In the genomic region with DNA sequence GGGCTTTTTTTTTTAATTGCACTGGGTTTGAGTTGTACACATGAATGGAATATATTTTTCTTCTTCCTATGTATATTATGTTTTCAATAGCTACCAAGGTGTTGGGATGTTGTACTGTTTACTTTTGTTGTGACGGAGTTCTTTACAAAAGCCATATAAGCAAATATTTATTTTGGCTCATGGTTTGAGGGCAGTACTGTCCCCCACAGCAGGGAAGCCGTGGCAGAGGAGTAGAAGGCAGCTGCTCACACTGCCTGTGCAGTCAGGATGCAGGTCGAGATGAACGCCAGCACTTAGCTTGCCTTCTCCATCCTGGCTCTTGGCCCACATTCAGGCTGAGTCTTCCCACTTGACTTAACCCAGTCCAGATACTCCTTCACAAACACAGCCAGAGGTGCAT, we compare ENCODE assay signal across 30 mouse cellular contexts. TPM values are rescaled to one million over a fixed set of nuclear protein-coding genes. Genes with fewer than 3 reads are reported as not detected.
A peak's percentile ranks its signal among the peaks of the same experiment; 100 is the strongest.
DNase-seq lines count a peak whose midpoint lies in the region; ATAC-seq and TF ChIP-seq lines count a peak whose summit lies in the region.
"Had no signal": no experiment of that assay in that cellular context is flagged by ENCODE, and none has a peak within 500 bp of the region (broad histone marks: within the 10 kb centered on the region; RNA-seq: fewer than 3 reads in every experiment).

No protein-coding gene starts in this region.

- peaks cover 4% of the 10 kb centered on the region; the same call in 1 of the 2 replicates for H3K27me3 ChIP-seq in heart, embryonic 10.5 days (ENCODE audit: insufficient read depth, poor library complexity, severe bottlenecking)
- H3K27me3 ChIP-seq in liver, embryonic 16.5 days (ENCODE audit: control insufficient read depth, insufficient read depth, low read depth, low read length): no peaks in the 10 kb centered on the region
- no peaks in the 10 kb centered on the region for H3K27me3 ChIP-seq in liver, embryonic 11.5 days (replicated peaks; ENCODE audit: control insufficient read depth, insufficient read depth, low read length)
- H3K27me3 ChIP-seq in lung, postnatal 0 days (replicated peaks; ENCODE audit: insufficient read depth, low read length): no peaks in the 10 kb centered on the region
- no peaks in the 10 kb centered on the region for H3K27me3 ChIP-seq in stomach, embryonic 16.5 days (ENCODE audit: control insufficient read depth, insufficient read depth, low read length)
- no peaks in the 10 kb centered on the region for H3K27me3 ChIP-seq in stomach, postnatal 0 days (ENCODE audit: control insufficient read depth, insufficient read depth, low read length)
- H3K27me3 ChIP-seq: CH12.LX; embryonic facial prominence, embryonic 15.5 days; forebrain, embryonic 12.5 days; liver, embryonic 13.5 days; midbrain, embryonic 12.5 days; neural tube, embryonic 15.5 days had no signal

- H3K4me1 ChIP-seq in heart, embryonic 10.5 days: peaks cover 15% of the 10 kb centered on the region
- peaks cover 10% of the 10 kb centered on the region for H3K4me1 ChIP-seq in liver, embryonic 16.5 days (ENCODE audit: control insufficient read depth, low read depth, low read length)
- peaks cover 3% of the 10 kb centered on the region; the same call in 1 of the 2 replicates for H3K4me1 ChIP-seq in liver, embryonic 11.5 days (replicated peaks; ENCODE audit: control insufficient read depth, insufficient read depth, low read length)
- H3K4me1 ChIP-seq in lung, postnatal 0 days (ENCODE audit: insufficient read depth, low read depth, low read length): peaks cover 10% of the 10 kb centered on the region
- peaks cover 11% of the 10 kb centered on the region for H3K4me1 ChIP-seq in stomach, embryonic 16.5 days (ENCODE audit: control insufficient read depth, insufficient read depth, low read length)
- H3K4me1 ChIP-seq in stomach, postnatal 0 days (replicated peaks; ENCODE audit: control insufficient read depth, insufficient read depth): no peaks in the 10 kb centered on the region
- H3K4me1 ChIP-seq: midbrain, embryonic 12.5 days; neural tube, embryonic 15.5 days had no signal

- no peak for TF ChIP-seq CTCF in lung, postnatal 0 days (IDR thresholded peaks at IDR 0.05)
- TF ChIP-seq CTCF in stomach, postnatal 0 days (IDR thresholded peaks at IDR 0.05; ENCODE audit: low read depth): no peak

- peak overlapping the region; percentile 59; the same call in 1 of the 2 replicates for H3K27ac ChIP-seq in heart, embryonic 10.5 days
- H3K27ac ChIP-seq in liver, embryonic 16.5 days (ENCODE audit: low read length): peak overlapping the region; percentile 26; the same call in 1 of the 2 replicates
- H3K27ac ChIP-seq in liver, embryonic 11.5 days (ENCODE audit: low read depth, low read length): no peak overlapping the region
- H3K27ac ChIP-seq in lung, postnatal 0 days (ENCODE audit: low read length): no peak overlapping the region
- H3K27ac ChIP-seq in stomach, embryonic 16.5 days (ENCODE audit: low read length): no peak overlapping the region
- no peak overlapping the region for H3K27ac ChIP-seq in stomach, postnatal 0 days (replicated peaks)
- H3K27ac ChIP-seq: embryonic facial prominence, embryonic 15.5 days; forebrain, embryonic 12.5 days; heart, adult 2 months; hindbrain, postnatal 0 days; liver, embryonic 13.5 days; midbrain, embryonic 12.5 days; neural tube, embryonic 15.5 days had no signal

- 0 out of 2 replicates have a peak overlapping the region, but pooled peaks have one; percentile 3 for H3K4me2 ChIP-seq in liver, embryonic 16.5 days (ENCODE audit: low read depth, low read length)
- H3K4me2 ChIP-seq in liver, embryonic 11.5 days: no peak overlapping the region
- H3K4me2 ChIP-seq in lung, postnatal 0 days (replicated peaks; ENCODE audit: low read depth, low read length): no peak overlapping the region
- H3K4me2 ChIP-seq in stomach, embryonic 16.5 days (ENCODE audit: low read depth, low read length): no peak overlapping the region
- no peak overlapping the region for H3K4me2 ChIP-seq in stomach, postnatal 0 days (replicated peaks; ENCODE audit: low read depth)
- H3K4me2 ChIP-seq: embryonic facial prominence, embryonic 15.5 days; forebrain, embryonic 12.5 days; liver, embryonic 13.5 days; midbrain, embryonic 12.5 days; neural tube, embryonic 15.5 days had no signal

- no peak overlapping the region for H3K4me3 ChIP-seq in heart, embryonic 10.5 days
- no peak overlapping the region for H3K4me3 ChIP-seq in liver, embryonic 16.5 days (ENCODE audit: low read depth, low read length)
- no peak overlapping the region for H3K4me3 ChIP-seq in liver, embryonic 11.5 days (ENCODE audit: low read depth, low read length)
- no peak overlapping the region for H3K4me3 ChIP-seq in lung, postnatal 0 days (ENCODE audit: low read depth, low read length)
- no peak overlapping the region for H3K4me3 ChIP-seq in stomach, embryonic 16.5 days (replicated peaks; ENCODE audit: low read length)
- H3K4me3 ChIP-seq in stomach, postnatal 0 days (ENCODE audit: low read depth, low read length): no peak overlapping the region
- H3K4me3 ChIP-seq: embryonic facial prominence, embryonic 15.5 days; forebrain, embryonic 12.5 days; heart, adult 2 months; liver, embryonic 13.5 days; midbrain, embryonic 12.5 days; neural tube, embryonic 15.5 days had no signal

- no peaks in the 10 kb centered on the region for H3K9me3 ChIP-seq in heart, embryonic 10.5 days
- no peaks in the 10 kb centered on the region for H3K9me3 ChIP-seq in liver, embryonic 16.5 days (replicated peaks; ENCODE audit: control insufficient read depth, low read length)
- no peaks in the 10 kb centered on the region for H3K9me3 ChIP-seq in liver, embryonic 11.5 days (ENCODE audit: control insufficient read depth, low read length)
- no peaks in the 10 kb centered on the region for H3K9me3 ChIP-seq in lung, postnatal 0 days (ENCODE audit: low read length)
- no peaks in the 10 kb centered on the region for H3K9me3 ChIP-seq in stomach, embryonic 16.5 days (replicated peaks; ENCODE audit: control insufficient read depth, low read length)
- H3K9me3 ChIP-seq in stomach, postnatal 0 days (ENCODE audit: control insufficient read depth, low read length): no peaks in the 10 kb centered on the region
- H3K9me3 ChIP-seq: embryonic facial prominence, embryonic 15.5 days; forebrain, embryonic 12.5 days; liver, embryonic 13.5 days; midbrain, embryonic 12.5 days; neural tube, embryonic 15.5 days had no signal

- TF ChIP-seq EP300 in lung, postnatal 0 days (IDR thresholded peaks at IDR 0.05): no peak
- TF ChIP-seq EP300 in stomach, postnatal 0 days (optimal IDR thresholded peaks at IDR 0.05): no peak

- 66% methylated on average over 4 of the region's 4 CpGs for WGBS in heart, embryonic 10.5 days
- 42% methylated on average over 4 of the region's 4 CpGs for WGBS in liver, embryonic 16.5 days (ENCODE audit: insufficient replicate concordance)
- 63% methylated on average over 4 of the region's 4 CpGs for WGBS in liver, embryonic 11.5 days
- 11% methylated on average over 4 of the region's 4 CpGs for WGBS in lung, postnatal 0 days
- 39% methylated on average over 4 of the region's 4 CpGs for WGBS in stomach, embryonic 16.5 days
- WGBS in stomach, postnatal 0 days: 25% methylated on average over 4 of the region's 4 CpGs

- no peak for DNase-seq in heart, embryonic 10.5 days (ENCODE audit: low spot score)
- DNase-seq in heart, adult 8-10 months (ENCODE audit: low spot score): no peak
- no peak for DNase-seq in liver, embryonic 11.5 days (ENCODE audit: low spot score)
- peak; percentile 6 for DNase-seq in lung, postnatal 0 days (ENCODE audit: low spot score)
- no peak for DNase-seq in lung, postnatal 25 days (ENCODE audit: low spot score)
- DNase-seq in stomach, postnatal 0 days (ENCODE audit: low spot score): no peak
- DNase-seq: adrenal gland, adult 8-10 months; cerebellum, adult 2 months; cerebellum, postnatal 14 days; forebrain, postnatal 0 days; heart, adult 2 months; heart, postnatal 14 days; kidney, adult 9 months; layer of hippocampus, postnatal 36 days; left cerebral cortex, postnatal 4 days; liver, embryonic 13.5 days; retina, postnatal 1 day; right cerebral cortex, postnatal 14 days; thymus, postnatal 14 days had no signal

- peak; percentile 61; the same call in 1 of the 2 replicates for ATAC-seq in liver, embryonic 16.5 days (ENCODE audit: low read depth)
- ATAC-seq in liver, embryonic 11.5 days (replicated peaks; ENCODE audit: low FRiP score): no peak
- ATAC-seq in lung, postnatal 0 days: no peak
- no peak for ATAC-seq in stomach, embryonic 16.5 days (ENCODE audit: insufficient read depth, low FRiP score)
- no peak for ATAC-seq in stomach, postnatal 0 days (ENCODE audit: low FRiP score, low TSS enrichment)
- ATAC-seq: activated CD4-positive, CD25-positive, alpha-beta regulatory T cell, adult 4 months; forebrain, postnatal 0 days; hindbrain, postnatal 0 days; intestine, postnatal 0 days had no signal

- no peak overlapping the region for H3K9ac ChIP-seq in liver, embryonic 16.5 days (ENCODE audit: low read depth, low read length)
- H3K9ac ChIP-seq in liver, embryonic 11.5 days (ENCODE audit: low read depth, low read length): no peak overlapping the region
- H3K9ac ChIP-seq in lung, postnatal 0 days (replicated peaks; ENCODE audit: low read depth): no peak overlapping the region
- H3K9ac ChIP-seq in stomach, embryonic 16.5 days (ENCODE audit: low read length): peak overlapping the region; percentile 38; the same call in 1 of the 2 replicates
- no peak overlapping the region for H3K9ac ChIP-seq in stomach, postnatal 0 days (ENCODE audit: low read length)
- H3K9ac ChIP-seq: embryonic facial prominence, embryonic 15.5 days; forebrain, embryonic 12.5 days; forebrain, postnatal 0 days; liver, embryonic 13.5 days; midbrain, embryonic 12.5 days; neural tube, embryonic 15.5 days had no signal

- H3K36me3 ChIP-seq in heart, embryonic 10.5 days: 0 out of 2 replicates have a peak, but pooled peaks cover 4% of the 10 kb centered on the region
- no peaks in the 10 kb centered on the region for H3K36me3 ChIP-seq in liver, embryonic 16.5 days (ENCODE audit: control insufficient read depth, insufficient read depth)
- no peaks in the 10 kb centered on the region for H3K36me3 ChIP-seq in liver, embryonic 11.5 days (ENCODE audit: control insufficient read depth, insufficient read depth, low read length)
- H3K36me3 ChIP-seq in lung, postnatal 0 days (ENCODE audit: insufficient read depth, low read length): no peaks in the 10 kb centered on the region
- no peaks in the 10 kb centered on the region for H3K36me3 ChIP-seq in stomach, embryonic 16.5 days (ENCODE audit: control insufficient read depth, insufficient read depth, low read length)
- H3K36me3 ChIP-seq in stomach, postnatal 0 days (ENCODE audit: control insufficient read depth, insufficient read depth, low read length): no peaks in the 10 kb centered on the region
- H3K36me3 ChIP-seq: embryonic facial prominence, embryonic 15.5 days; liver, embryonic 13.5 days; midbrain, embryonic 12.5 days; neural tube, embryonic 15.5 days had no signal

RNA-seq across cellular contexts. Expression of gene Adi1, which starts 8.3 kb away (rescaled TPM):
- 42.9 and 56.2 TPM in 2 replicates for polyA plus RNA-seq in heart, embryonic 10.5 days (2016; fragmentation: Nextera tagmentation; extraction: Ambion mirVana)
- total RNA-seq in heart, adult 8-10 months (2022): 10 to 100 TPM; 58.0 to 62.6 (median 61.6) TPM
- polyA plus RNA-seq in liver, embryonic 16.5 days (2015; fragmentation: Nextera tagmentation; extraction: Ambion mirVana): 58.3 and 64.1 TPM in 2 replicates
- polyA plus RNA-seq in liver, embryonic 11.5 days (2014; fragmentation: Nextera tagmentation; extraction: Ambion mirVana): 80.0 and 91.4 TPM in 2 replicates
- polyA plus RNA-seq in lung, postnatal 0 days (2015; fragmentation: Nextera tagmentation; extraction: Ambion mirVana): 54.5 TPM in 2 replicates
- 80.7 and 85.1 TPM in 2 replicates for polyA plus RNA-seq in stomach, embryonic 16.5 days (2015; fragmentation: Nextera tagmentation; extraction: Ambion mirVana)
- 50.9 and 55.2 TPM in 2 replicates for polyA plus RNA-seq in stomach, postnatal 0 days (2015; fragmentation: Nextera tagmentation; extraction: Ambion mirVana)

RNA-seq across cellular contexts. Expression of gene Rnaseh1, which starts 17.3 kb away (rescaled TPM):
- 24.6 and 28.9 TPM in 2 replicates for polyA plus RNA-seq in heart, embryonic 10.5 days (2016; fragmentation: Nextera tagmentation; extraction: Ambion mirVana)
- total RNA-seq in heart, adult 8-10 months (2022): 1 to 10 TPM; 6.7 to 9.4 (median 8.2) TPM
- polyA plus RNA-seq in liver, embryonic 16.5 days (2015; fragmentation: Nextera tagmentation; extraction: Ambion mirVana): 10.1 and 10.5 TPM in 2 replicates
- polyA plus RNA-seq in liver, embryonic 11.5 days (2014; fragmentation: Nextera tagmentation; extraction: Ambion mirVana): 28.7 and 30.8 TPM in 2 replicates
- 18.9 and 21.5 TPM in 2 replicates for polyA plus RNA-seq in lung, postnatal 0 days (2015; fragmentation: Nextera tagmentation; extraction: Ambion mirVana)
- 27.2 and 28.3 TPM in 2 replicates for polyA plus RNA-seq in stomach, embryonic 16.5 days (2015; fragmentation: Nextera tagmentation; extraction: Ambion mirVana)
- polyA plus RNA-seq in stomach, postnatal 0 days (2015; fragmentation: Nextera tagmentation; extraction: Ambion mirVana): 17.2 and 18.1 TPM in 2 replicates

RNA-seq across cellular contexts. Expression of gene Rps7, which starts 31.0 kb away (rescaled TPM):
- polyA plus RNA-seq in heart, embryonic 10.5 days (2016; fragmentation: Nextera tagmentation; extraction: Ambion mirVana): 484 and 569 TPM in 2 replicates
- total RNA-seq in heart, adult 8-10 months (2022): 100 to 1,000 TPM; 211 to 303 (median 290) TPM
- 287 and 343 TPM in 2 replicates for polyA plus RNA-seq in liver, embryonic 16.5 days (2015; fragmentation: Nextera tagmentation; extraction: Ambion mirVana)
- 1,023 and 1,028 TPM in 2 replicates for polyA plus RNA-seq in liver, embryonic 11.5 days (2014; fragmentation: Nextera tagmentation; extraction: Ambion mirVana)
- polyA plus RNA-seq in lung, postnatal 0 days (2015; fragmentation: Nextera tagmentation; extraction: Ambion mirVana): 575 and 592 TPM in 2 replicates
- 463 and 682 TPM in 2 replicates for polyA plus RNA-seq in stomach, embryonic 16.5 days (2015; fragmentation: Nextera tagmentation; extraction: Ambion mirVana)
- polyA plus RNA-seq in stomach, postnatal 0 days (2015; fragmentation: Nextera tagmentation; extraction: Ambion mirVana): 726 and 771 TPM in 2 replicates

RNA-seq across cellular contexts. Expression of gene Colec11, which starts 43.6 kb away (rescaled TPM):
- polyA plus RNA-seq in heart, embryonic 10.5 days (2016; fragmentation: Nextera tagmentation; extraction: Ambion mirVana): 6.9 and 9.9 TPM in 2 replicates
- total RNA-seq in heart, adult 8-10 months (2022): 10 to 100 TPM; 11.8 to 18.1 (median 14.3) TPM
- polyA plus RNA-seq in liver, embryonic 16.5 days (2015; fragmentation: Nextera tagmentation; extraction: Ambion mirVana): 15.8 and 17.6 TPM in 2 replicates
- polyA plus RNA-seq in liver, embryonic 11.5 days (2014; fragmentation: Nextera tagmentation; extraction: Ambion mirVana): 24.2 and 24.3 TPM in 2 replicates
- 2.2 and 2.8 TPM in 2 replicates for polyA plus RNA-seq in lung, postnatal 0 days (2015; fragmentation: Nextera tagmentation; extraction: Ambion mirVana)
- 1.5 and 1.6 TPM in 2 replicates for polyA plus RNA-seq in stomach, embryonic 16.5 days (2015; fragmentation: Nextera tagmentation; extraction: Ambion mirVana)
- polyA plus RNA-seq in stomach, postnatal 0 days (2015; fragmentation: Nextera tagmentation; extraction: Ambion mirVana): 0.57 and 0.85 TPM in 2 replicates
- total RNA-seq: CH12.LX had no signal
- polyA plus RNA-seq: C2C12 had no signal

Comparison
In these comparisons a context has a peak if more than half of its experiments do, and no peak if none do; other contexts are left out.
1. H3K27ac ChIP-seq: peak in heart, embryonic 10.5 days (single experiment) and liver, embryonic 16.5 days (single experiment); none in liver, embryonic 11.5 days (single experiment), lung, postnatal 0 days (single experiment), stomach, embryonic 16.5 days (single experiment) and stomach, postnatal 0 days (single experiment).